Mouse (Mus musculus) left cerebral cortex, postnatal 14 days (tissue): ENCODE data around the gene Ftsj3. TPM values are rescaled to one million over a fixed set of nuclear protein-coding genes. Genes with fewer than 3 reads are reported as not detected.
A peak's percentile ranks its signal among the peaks of the same experiment; 100 is the strongest.
"Not testable (repeated sequence)": the region's sequence is repeated elsewhere in the genome, so short reads cannot be mapped to it uniquely, and the experiment has no call there.

Experiments
- DNase-seq, 2 experiments: peaks; one replicate each; pipeline ENCODE4 v3.0.0; 2021 to 2022; ENCODE audit warnings: low spot score in 2 of 2, mixed read lengths in 1 of 2
- intact Hi-C: fragments of 180-260 bp; cut with DNase I; formaldehyde crosslinking; loops from one replicate; pipeline ENCODE4 v1.15.1; 2025
- total RNA-seq, 2 experiments: library from RNA; stranded (reverse); gene quantifications; 2 replicates each; pipeline ENCODE4 v1.2.3; 2021

The Ftsj3 gene
- total RNA-seq, 2 experiments from 2014 or later, result 28.9 to 30.7 TPM

GRCm38 (mm10) chr11:106216730-106217490 is 39.0 kb downstream of the Ftsj3 start, which contains the start of gene Ddx42:
TSS of gene Ddx42 (plus strand) at chr11:106216926.
- peak; percentile 93 to 95 for DNase-seq
- intact Hi-C loops, result loop anchor here (5.0 kb wide), 1 partner anchor 40 kb away; the partner anchor contains the start of genes Ftsj3 and Psmc5

GRCm38 (mm10) chr11:106215927-106216729 is 39.8 kb downstream of the Ftsj3 start, which contains the start of gene Ccdc47:
TSS of gene Ccdc47 (minus strand) at chr11:106216344.
- peak; percentile 98 to 99 for DNase-seq
- intact Hi-C loops, result loop anchor here (5.0 kb wide), 1 partner anchor 41 kb away; the partner anchor contains the start of genes Ftsj3 and Psmc5

- intact Hi-C loops, result loop anchor here (5.0 kb wide), 1 partner anchor 42 kb away; the partner anchor contains the start of genes Ftsj3 and Psmc5
- DNase-seq, result no peak
These were observed 40.4 kb downstream of the Ftsj3 start for GRCm38 (mm10) chr11:106215450-106215859.

DNA sequence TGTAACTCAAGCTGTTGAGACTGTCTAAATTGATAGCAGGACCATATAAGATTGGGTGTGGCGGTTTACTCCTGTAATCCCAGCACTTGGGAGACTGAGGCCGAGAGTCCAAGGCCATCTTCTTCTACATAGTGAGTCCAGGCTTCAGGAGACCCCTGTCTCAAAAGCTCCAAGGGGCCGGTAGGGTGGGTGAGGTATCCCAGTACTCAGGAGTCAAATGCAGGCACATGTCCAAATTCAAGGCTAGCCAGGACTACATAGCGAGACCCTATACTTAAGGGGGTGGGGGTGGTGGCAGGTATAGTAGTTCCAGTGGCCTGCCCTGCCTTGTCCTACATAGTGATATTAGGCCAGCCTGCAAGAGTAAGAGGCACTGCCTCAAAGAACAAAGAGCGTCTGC is 41.0 kb downstream of the Ftsj3 start:
- DNase-seq, result no peak
- intact Hi-C loops, result loop anchor here (5.0 kb wide), 1 partner anchor 42 kb away; the partner anchor contains the start of genes Ftsj3 and Psmc5

DNA sequence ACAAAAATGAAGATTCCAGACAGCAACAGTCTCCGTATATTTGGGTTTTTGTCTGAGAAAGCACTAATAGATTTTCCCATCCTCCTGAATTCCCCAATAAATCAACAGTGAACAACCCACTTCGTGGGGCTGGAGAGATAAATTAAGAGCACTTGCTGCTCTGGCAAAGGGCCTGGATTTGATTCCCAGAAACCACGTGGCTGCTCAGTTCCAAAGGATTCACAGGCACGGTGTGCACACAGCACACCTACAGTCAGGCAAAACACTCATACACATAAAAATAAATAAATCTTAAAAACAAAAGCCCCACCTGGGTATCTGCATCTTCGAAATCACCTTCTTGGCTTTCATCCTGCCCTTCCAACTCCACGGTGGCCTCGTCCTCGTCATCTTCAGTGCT is 43.1 kb downstream of the Ftsj3 start:
- intact Hi-C loops, result no loop called here
- DNase-seq, result no peak

GRCm38 (mm10) chr11:106202123-106202465 is 53.8 kb downstream of the Ftsj3 start, which contains the start of gene Strada:
TSS of gene Strada (minus strand) at chr11:106202168.
- no peak for DNase-seq
- intact Hi-C loops, result no loop called here

GRCm38 (mm10) chr11:106201337-106202122 is 54.3 kb downstream of the Ftsj3 start:
- intact Hi-C loops, result no loop called here
- no peak for DNase-seq

- no peak for DNase-seq
- intact Hi-C loops, result no loop called here
These were observed 55.1 kb downstream of the Ftsj3 start for GRCm38 (mm10) chr11:106200756-106201155.

- intact Hi-C loops, DNase-seq: not testable (repeated sequence)
These were observed 55.9 kb downstream of the Ftsj3 start for GRCm38 (mm10) chr11:106199997-106200396.

Other genes starting within 250 kb of the Ftsj3 start
- 1 to 10 TPM; 1.5 to 1.7 TPM for gene Kcnh6, start 248.0 kb downstream of the Ftsj3 start, total RNA-seq
- 100 to 1,000 TPM; 209 to 210 TPM for gene Dcaf7, start 219.2 kb downstream of the Ftsj3 start, total RNA-seq
- 10 to 100 TPM; 15.3 to 15.6 TPM for gene Taco1, start 190.0 kb downstream of the Ftsj3 start, total RNA-seq
- 10 to 100 TPM; 24.2 to 29.1 TPM for gene Map3k3, start 171.5 kb downstream of the Ftsj3 start, total RNA-seq
- not detected for gene Gm10840, start 95.2 kb downstream of the Ftsj3 start, total RNA-seq
- 100 to 1,000 TPM in 1 of 2 experiments, 10 to 100 TPM in 1; 97.2 to 103 TPM for gene Limd2, start 95.2 kb downstream of the Ftsj3 start, total RNA-seq
- gene Strada, start 53.9 kb downstream of the Ftsj3 start, total RNA-seq, result 10 to 100 TPM; 24.3 to 26.9 TPM
- 10 to 100 TPM; 78.5 to 79.8 TPM for gene Ccdc47, start 39.7 kb downstream of the Ftsj3 start, total RNA-seq
- 10 to 100 TPM; 69.0 to 69.4 TPM for gene Ddx42, start 39.2 kb downstream of the Ftsj3 start, total RNA-seq
- gene Psmc5, start 75 bp upstream of the Ftsj3 start, total RNA-seq, result 100 to 1,000 TPM; 145 TPM
- gene Smarcd2, start 16.9 kb upstream of the Ftsj3 start, total RNA-seq, result 10 to 100 TPM; 14.1 to 15.9 TPM
- gene Tcam1, start 20.6 kb upstream of the Ftsj3 start, total RNA-seq, result under 1 TPM; 0.11 to 0.20 TPM
- not detected for gene Gh, start 45.8 kb upstream of the Ftsj3 start, total RNA-seq
- not detected for gene Cd79b, start 58.7 kb upstream of the Ftsj3 start, total RNA-seq
- under 1 TPM in 1 of 2 experiments, not detected in 1; 0.06 TPM for gene Scn4a, start 97.2 kb upstream of the Ftsj3 start, total RNA-seq
- not detected for gene Prr29, start 109.4 kb upstream of the Ftsj3 start, total RNA-seq
- gene Icam2, start 132.0 kb upstream of the Ftsj3 start, total RNA-seq, result 1 to 10 TPM; 4.3 to 5.1 TPM
- gene Ern1, start 231.8 kb upstream of the Ftsj3 start, total RNA-seq, result 1 to 10 TPM; 6.7 to 8.7 TPM